Mouse (Mus musculus) ovary, postnatal 14 days (tissue): Measurements from ENCODE around the gene Ppp4r2.
A peak's percentile ranks its signal among the peaks of the same experiment; 100 is the strongest.

Experiments
- DNase-seq: peaks from one replicate; pipeline ENCODE4 v3.0.0; 2022; ENCODE audit warnings: low spot score

Gene Ppp4r2

GRCm38 (mm10) chr6:100833355-100833754, at the start of gene Ppp4r2:
Ppp4r2 (plus strand) TSS chr6:100833622.
- peak; percentile 85 for DNase-seq

GRCm38 (mm10) chr6:100787726-100788125, 45.7 kb upstream of the Ppp4r2 start:
- DNase-seq: no peak

- DNase-seq: no peak
Observed at GRCm38 (mm10) chr6:100789161-100789560, 44.3 kb upstream of the Ppp4r2 start.

- no peak for DNase-seq
Observed at GRCm38 (mm10) chr6:100792055-100792659, 41.3 kb upstream of the Ppp4r2 start.

- DNase-seq: no peak
Observed at GRCm38 (mm10) chr6:100792973-100793769, 40.3 kb upstream of the Ppp4r2 start.

GRCm38 (mm10) chr6:100795797-100796196, 37.6 kb upstream of the Ppp4r2 start:
- DNase-seq: no peak

- no peak for DNase-seq
Observed at GRCm38 (mm10) chr6:100799290-100799689, 34.1 kb upstream of the Ppp4r2 start.

- DNase-seq: no peak
Observed at GRCm38 (mm10) chr6:100799766-100800165, 33.7 kb upstream of the Ppp4r2 start.

GRCm38 (mm10) chr6:100800497-100800955, 32.9 kb upstream of the Ppp4r2 start:
- peak; percentile 44 for DNase-seq

GRCm38 (mm10) chr6:100802381-100803083, 30.9 kb upstream of the Ppp4r2 start:
- no peak for DNase-seq

GRCm38 (mm10) chr6:100803250-100803649, 30.2 kb upstream of the Ppp4r2 start:
- no peak for DNase-seq

GRCm38 (mm10) chr6:100807187-100807586, 26.2 kb upstream of the Ppp4r2 start:
- DNase-seq: no peak

GRCm38 (mm10) chr6:100807746-100808145, 25.7 kb upstream of the Ppp4r2 start:
- no peak for DNase-seq

- DNase-seq: no peak
Observed at GRCm38 (mm10) chr6:100808221-100808778, 25.1 kb upstream of the Ppp4r2 start.

- no peak for DNase-seq
Observed at GRCm38 (mm10) chr6:100810117-100810516, 23.3 kb upstream of the Ppp4r2 start.

- no peak for DNase-seq
Observed at GRCm38 (mm10) chr6:100811731-100812130, 21.7 kb upstream of the Ppp4r2 start.

- no peak for DNase-seq
Observed at GRCm38 (mm10) chr6:100821367-100821766, 12.1 kb upstream of the Ppp4r2 start.

GRCm38 (mm10) chr6:100823356-100823755, 10.1 kb upstream of the Ppp4r2 start:
- no peak for DNase-seq

GRCm38 (mm10) chr6:100824381-100824965, 8.9 kb upstream of the Ppp4r2 start:
- no peak for DNase-seq

GRCm38 (mm10) chr6:100826046-100826445, 7.4 kb upstream of the Ppp4r2 start:
- no peak for DNase-seq

GRCm38 (mm10) chr6:100828565-100828964, 4.9 kb upstream of the Ppp4r2 start:
- DNase-seq: no peak

GRCm38 (mm10) chr6:100829770-100830169, 3.7 kb upstream of the Ppp4r2 start:
- DNase-seq: no peak
